Mouse (Mus musculus): ENCODE results near the gene Tmem127. TPM values are rescaled to one million over a fixed set of nuclear protein-coding genes. Genes with fewer than 3 reads are reported as not detected.

Gene Tmem127
- total RNA-seq, 2 experiments from 2014 or later = 75.5 to 76.9 TPM

DNA sequence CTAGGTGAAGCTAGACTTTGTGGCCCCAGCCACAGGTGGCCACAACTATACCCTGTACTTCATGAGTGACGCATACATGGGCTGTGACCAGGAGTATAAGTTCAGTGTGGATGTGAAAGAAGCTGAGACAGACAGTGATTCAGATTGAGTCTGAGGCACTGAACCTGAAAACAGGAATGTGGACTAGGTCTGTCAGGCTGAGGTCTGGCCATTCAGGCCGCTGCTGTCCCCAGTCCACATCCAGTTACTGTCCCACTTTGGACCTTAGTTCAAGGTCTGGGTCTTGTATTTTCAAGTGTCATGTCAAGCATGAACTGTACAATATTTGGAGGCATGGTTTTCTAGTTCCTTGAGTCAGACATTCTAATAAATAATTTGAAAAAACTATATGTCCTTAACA is 7.6 kb upstream of the Tmem127 start:
- DNase-seq (ENCODE audit: extremely low spot score in 1 of 2, low spot score in 2 of 2) = no peak
- Histone ChIP-seq H3K4me3 (no peak overlapping the region), H3K27ac (no peak overlapping the region)
- no peak for TF ChIP-seq CTCF (IDR thresholded peaks at IDR 0.05)
- intact Hi-C loops (cut with DNase I) = loop anchor here (10.0 kb wide), 1 partner anchor 305 kb away; the partner anchor contains the start of gene Sppl2a

DNA sequence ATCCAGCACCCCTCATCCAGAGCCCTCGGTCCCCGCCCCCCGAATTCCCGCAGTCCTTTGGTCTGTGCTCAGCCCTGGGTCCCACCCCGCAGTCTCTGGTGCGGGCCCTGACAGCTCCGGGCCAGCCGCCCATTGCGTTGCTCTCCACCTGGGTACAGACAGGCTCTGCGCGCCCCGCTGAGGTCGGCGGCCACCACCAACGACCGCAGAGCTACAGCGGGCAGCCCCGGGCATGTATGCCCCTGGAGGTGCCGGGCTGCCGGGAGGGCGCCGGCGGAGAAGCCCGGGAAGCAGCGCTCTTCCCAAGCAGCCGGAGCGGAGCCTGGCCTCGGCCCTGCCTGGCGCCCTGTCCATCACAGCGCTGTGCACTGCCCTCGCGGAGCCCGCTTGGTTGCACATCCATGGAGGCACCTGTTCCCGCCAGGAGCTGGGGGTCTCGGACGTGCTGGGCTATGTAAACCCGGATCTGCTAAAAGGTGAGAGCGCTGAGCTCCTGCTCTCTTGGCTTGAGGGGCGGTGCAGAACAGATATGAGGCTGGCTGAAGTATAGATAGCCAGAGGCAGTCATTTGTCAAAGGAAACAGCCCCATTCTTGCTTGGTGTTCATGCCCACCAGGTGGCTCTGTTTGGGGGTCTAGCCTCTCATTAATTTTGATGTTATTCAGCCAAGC is 761 bp downstream of the Tmem127 start:
- Histone ChIP-seq H3K4me3 (peak overlapping the region; percentile 89), H3K27ac (peak overlapping the region; percentile 94)
- intact Hi-C loops (cut with DNase I) = loop anchor here (5.0 to 10.0 kb wide), 2 partner anchors 94 to 314 kb away; partner anchors contain the start of gene Sppl2a
- peak; percentile 20 for TF ChIP-seq CTCF (IDR thresholded peaks at IDR 0.05)
- DNase-seq (ENCODE audit: extremely low spot score in 1 of 2, low spot score in 2 of 2) = peak; percentile 40 to 52

DNA sequence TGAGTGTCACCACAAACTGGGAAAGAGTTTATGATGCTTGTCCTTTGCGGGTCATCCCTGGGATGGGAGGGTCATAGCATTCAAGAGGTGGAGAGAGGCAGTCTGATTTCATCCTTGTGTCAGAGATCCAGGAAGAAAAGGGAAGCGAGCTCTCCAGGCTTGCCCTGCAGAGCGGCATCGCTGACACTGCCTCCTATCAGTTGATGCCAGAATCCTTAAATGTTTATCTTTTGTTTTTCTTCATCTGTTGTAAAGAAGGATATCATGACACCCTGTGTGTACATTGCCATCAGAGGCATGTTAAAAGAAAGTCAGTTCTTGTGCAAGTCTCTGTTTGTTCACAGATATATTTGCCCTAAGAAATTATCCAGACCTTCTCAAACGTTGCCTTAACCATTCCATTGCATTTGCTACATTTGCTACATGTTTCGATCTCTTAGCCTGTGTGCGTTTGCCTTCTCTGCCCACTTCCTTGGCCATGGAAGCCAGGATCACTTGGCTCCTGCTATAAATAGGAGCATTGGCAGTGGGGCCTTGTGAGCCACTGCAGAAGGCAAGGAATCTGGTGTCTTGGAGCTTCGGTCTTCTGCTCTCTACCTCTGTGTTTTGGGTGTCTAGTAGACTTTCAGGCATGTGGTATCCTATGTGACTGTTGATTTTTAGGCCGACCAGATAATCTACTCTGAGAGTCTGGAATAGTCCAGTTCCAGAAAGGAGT is 2.7 kb downstream of the Tmem127 start:
- DNase-seq (ENCODE audit: extremely low spot score in 1 of 2, low spot score in 2 of 2) = no peak
- no peak for TF ChIP-seq CTCF (IDR thresholded peaks at IDR 0.05)
- intact Hi-C loops (cut with DNase I) = no loop called here

DNA sequence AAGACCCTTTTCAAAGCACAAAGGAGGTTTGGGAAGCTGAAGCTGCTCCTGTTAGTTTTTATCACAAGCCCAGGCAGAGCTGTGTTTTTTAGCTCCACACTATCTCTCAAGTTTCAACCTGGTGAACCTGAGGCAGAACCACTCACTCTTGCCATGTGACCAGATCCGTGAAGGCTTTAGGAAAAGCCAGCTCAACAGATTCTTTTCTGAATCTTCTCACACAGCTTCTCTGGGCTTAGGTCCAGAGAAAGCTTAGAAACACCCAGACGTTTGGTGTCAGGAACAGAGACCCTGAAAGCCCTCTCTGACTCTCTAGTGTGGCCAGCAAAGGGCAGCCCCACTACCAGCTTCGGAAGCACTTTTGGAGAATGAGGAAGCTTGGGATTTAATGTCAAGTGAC is 3.7 kb downstream of the Tmem127 start:
- no peak for TF ChIP-seq CTCF (IDR thresholded peaks at IDR 0.05)
- intact Hi-C loops (cut with DNase I) = no loop called here
- DNase-seq (ENCODE audit: extremely low spot score in 1 of 2, low spot score in 2 of 2) = no peak
- H3K27ac ChIP-seq = no peak overlapping the region
- H3K4me3 ChIP-seq = no peak overlapping the region

More for the DNA sequence above, 2.7 kb downstream of the Tmem127 start:
- H3K27ac ChIP-seq = no peak overlapping the region; the same call in 1 of the 2 replicates
- no peak overlapping the region for H3K4me3 ChIP-seq

DNA sequence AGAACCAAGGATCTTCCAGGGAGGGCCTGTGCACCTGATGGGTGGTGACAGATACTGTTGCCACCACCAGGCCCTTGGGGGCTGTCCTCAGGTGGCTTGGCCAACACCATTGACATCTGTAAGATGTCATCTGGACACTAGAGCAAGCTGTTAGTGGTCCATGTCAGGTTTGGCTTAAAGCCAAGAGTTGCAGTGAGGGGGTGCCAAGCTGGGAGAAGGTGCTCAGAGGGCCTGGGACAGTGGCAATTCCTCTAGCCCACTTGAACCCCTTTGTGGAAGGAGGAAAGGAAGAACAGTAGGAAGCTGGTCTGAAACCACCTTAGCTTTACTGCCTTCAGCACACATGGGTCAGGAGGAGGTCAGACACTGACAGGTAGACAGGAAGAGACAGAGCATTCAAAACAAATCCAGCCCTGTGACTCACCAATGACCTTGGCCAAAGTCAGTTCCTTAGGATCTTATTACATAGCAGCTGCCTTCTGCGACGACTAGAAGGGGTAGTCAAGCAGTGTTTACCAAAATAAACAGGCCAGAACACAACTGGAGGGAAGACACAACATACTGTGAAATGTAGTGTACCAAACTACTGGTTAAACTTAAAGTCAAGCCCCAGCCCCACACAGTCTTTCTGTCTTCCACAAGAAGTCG is 4.3 kb downstream of the Tmem127 start:
- intact Hi-C loops (cut with DNase I) = no loop called here
- DNase-seq (ENCODE audit: extremely low spot score in 1 of 2, low spot score in 2 of 2) = no peak
- Histone ChIP-seq H3K4me3 (no peak overlapping the region), H3K27ac (no peak overlapping the region)
- TF ChIP-seq CTCF (IDR thresholded peaks at IDR 0.05) = no peak

DNA sequence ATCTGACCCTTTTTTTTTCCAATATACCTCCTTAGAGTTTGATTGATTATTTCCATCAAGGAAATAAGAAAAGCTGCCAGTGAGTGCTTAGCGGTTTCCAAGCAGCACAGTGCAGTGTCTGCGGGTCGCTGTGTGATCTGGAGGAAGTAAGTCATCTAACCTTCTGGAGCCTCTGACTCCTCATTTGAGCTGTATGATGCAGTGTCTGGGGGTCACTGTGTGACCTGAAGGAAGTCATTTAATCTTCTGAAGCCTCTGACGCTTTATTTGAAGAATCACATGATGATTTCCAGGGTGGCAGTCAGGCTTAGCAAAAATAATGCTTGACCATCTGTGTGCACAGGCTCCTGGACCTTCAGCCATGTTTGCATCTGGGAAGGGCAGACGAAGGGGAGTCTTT is 5.1 kb downstream of the Tmem127 start:
- TF ChIP-seq CTCF (IDR thresholded peaks at IDR 0.05) = no peak

DNA sequence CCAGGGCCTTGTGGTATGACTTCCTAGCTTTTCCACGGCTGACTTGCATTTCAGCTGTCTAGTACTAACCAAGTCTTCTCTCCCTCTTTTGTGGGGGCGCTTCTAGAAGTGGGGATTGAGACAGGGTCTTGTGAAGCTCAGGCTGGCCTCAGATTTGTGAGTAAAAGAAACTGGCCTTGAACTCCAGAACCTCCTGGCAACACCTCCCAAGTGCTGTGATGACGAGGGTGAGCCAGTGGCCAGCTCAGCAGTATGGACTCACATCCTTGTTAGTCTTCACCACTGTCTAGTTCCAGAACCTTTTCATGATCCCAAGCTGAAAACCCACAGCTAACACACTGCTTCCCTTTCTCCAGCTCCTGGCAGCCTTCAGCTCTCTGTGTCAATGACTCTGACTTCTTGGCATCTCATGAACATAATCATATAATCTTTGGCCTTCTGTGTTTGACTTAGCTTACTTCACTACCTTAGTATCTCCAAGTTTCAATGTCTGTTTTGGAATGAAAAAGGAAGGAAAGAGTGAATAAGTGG is 7.0 kb downstream of the Tmem127 start:
- intact Hi-C loops (cut with DNase I) = no loop called here
- no peak for TF ChIP-seq CTCF (IDR thresholded peaks at IDR 0.05)
- Histone ChIP-seq H3K4me3 (no peak overlapping the region), H3K27ac (no peak overlapping the region)
- DNase-seq (ENCODE audit: extremely low spot score in 1 of 2, low spot score in 2 of 2) = no peak

More for the DNA sequence above, 5.1 kb downstream of the Tmem127 start:
- intact Hi-C loops (cut with DNase I) = no loop called here
- Histone ChIP-seq H3K27ac (no peak overlapping the region), H3K4me3 (no peak overlapping the region)
- no peak for DNase-seq (ENCODE audit: extremely low spot score in 1 of 2, low spot score in 2 of 2)

DNA sequence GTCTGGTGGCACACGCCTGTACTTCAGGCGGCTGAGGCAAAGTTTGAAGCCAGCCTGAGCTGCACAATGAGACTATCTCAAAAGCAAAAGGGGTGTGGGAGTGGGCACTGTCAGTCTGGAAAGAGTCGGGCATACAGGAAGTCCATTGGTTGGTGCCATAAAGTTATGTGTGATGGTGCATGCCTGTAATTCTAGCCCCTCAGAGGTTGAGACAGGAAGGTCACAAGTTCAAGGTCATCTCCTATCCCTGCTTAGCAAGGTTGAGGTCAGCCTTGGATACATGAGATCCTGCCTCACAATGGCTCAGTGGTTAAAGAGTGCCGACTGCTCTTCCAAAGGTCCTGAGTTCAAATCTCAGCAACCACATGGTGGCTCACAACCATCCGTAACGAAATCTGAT is 7.6 kb downstream of the Tmem127 start:
- Histone ChIP-seq H3K27ac (no peak overlapping the region), H3K4me3 (no peak overlapping the region)
- intact Hi-C loops (cut with DNase I) = no loop called here
- TF ChIP-seq CTCF (IDR thresholded peaks at IDR 0.05) = no peak
- DNase-seq (ENCODE audit: extremely low spot score in 1 of 2, low spot score in 2 of 2) = no peak

DNA sequence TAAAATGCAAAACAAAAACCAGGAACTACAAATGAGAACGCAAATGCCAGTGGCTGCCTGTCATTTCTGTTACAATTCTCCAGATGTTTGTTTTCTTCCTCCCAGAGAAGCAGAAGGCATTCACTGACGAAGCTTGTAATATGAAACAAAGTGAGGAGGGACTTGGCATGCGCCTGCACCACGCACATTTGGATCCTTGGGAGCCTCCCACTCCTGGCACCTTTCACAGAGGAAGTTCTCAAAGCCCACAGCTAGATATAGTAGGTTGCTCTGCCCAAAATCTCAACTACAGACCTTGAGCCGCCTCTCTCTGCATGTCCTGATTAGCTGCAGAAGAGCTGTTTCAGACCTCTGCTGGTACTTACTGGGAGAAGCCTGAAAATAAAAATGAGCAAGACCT is 11.6 kb downstream of the Tmem127 start:
- Histone ChIP-seq H3K27ac (no peak overlapping the region; the same call in 1 of the 2 replicates), H3K4me3 (no peak overlapping the region)
- no peak for TF ChIP-seq CTCF (IDR thresholded peaks at IDR 0.05)
- intact Hi-C loops (cut with DNase I) = no loop called here
- DNase-seq (ENCODE audit: extremely low spot score in 1 of 2, low spot score in 2 of 2) = no peak

DNA sequence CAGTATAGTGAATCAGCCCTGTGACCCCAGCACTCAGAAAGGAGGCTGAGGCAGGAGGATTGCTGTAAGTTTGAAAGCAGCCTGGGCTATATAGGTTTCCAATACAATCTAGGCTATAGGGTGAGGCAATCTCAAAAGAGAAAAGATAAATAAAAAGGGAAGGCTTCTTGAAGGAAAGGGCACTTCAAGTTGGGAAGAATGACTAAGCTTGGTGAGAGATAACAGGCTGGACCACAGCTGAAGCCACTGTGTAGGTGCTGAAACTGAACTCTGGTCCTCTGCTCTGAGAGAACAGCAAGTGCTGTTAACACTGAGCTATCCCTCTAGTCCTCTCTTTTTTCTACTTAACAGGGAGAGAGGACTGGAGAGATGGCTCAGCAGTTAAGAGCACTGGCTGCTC is 14.8 kb downstream of the Tmem127 start:
- no peak for DNase-seq (ENCODE audit: extremely low spot score in 1 of 2, low spot score in 2 of 2)
- intact Hi-C loops (cut with DNase I) = no loop called here
- no peak for TF ChIP-seq CTCF (IDR thresholded peaks at IDR 0.05)
- no peak overlapping the region for H3K27ac ChIP-seq
- H3K4me3 ChIP-seq = no peak overlapping the region

DNA sequence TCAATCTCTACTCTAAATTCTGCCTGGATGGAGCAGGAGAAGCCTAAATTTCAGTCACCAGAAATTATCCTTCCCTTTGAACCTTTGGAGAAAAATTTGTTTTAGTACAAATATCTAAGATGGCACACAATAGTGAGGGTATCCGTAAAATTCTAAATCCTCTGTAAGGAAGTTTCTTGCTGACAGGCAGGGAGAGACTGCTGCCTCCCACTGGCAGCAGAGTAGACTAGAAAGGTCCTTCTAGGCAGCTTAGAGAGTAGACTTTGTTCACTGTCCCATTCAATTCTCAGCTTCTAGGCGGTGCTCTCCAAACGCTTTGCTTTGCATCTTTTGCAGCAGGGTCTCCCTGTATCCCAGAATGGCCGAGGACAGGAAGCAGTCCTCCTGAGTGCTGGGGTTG is 20.1 kb downstream of the Tmem127 start:
- intact Hi-C loops (cut with DNase I) = no loop called here
- no peak overlapping the region for H3K27ac ChIP-seq
- H3K4me3 ChIP-seq = no peak overlapping the region
- peak; percentile 41 for TF ChIP-seq CTCF (IDR thresholded peaks at IDR 0.05)
- no peak for DNase-seq (ENCODE audit: extremely low spot score in 1 of 2, low spot score in 2 of 2)
